Mouse (Mus musculus): Measurements from ENCODE around the gene Cd101. TPM values are rescaled to one million over a fixed set of nuclear protein-coding genes. Genes with fewer than 3 reads are reported as not detected.

The Cd101 gene
- polyA plus RNA-seq, 1 experiment from 2014 or later, result 0.06 TPM

Other genes starting within 250 kb of the Cd101 start
- gene Vtcn1, start 204.1 kb downstream of the Cd101 start, polyA plus RNA-seq (2016; fragmentation: Nextera tagmentation; extraction: Ambion mirVana), result 0.05 TPM in 1 of 2 replicates, not detected in the other
- gene Trim45, start 107.4 kb downstream of the Cd101 start, polyA plus RNA-seq (2016; fragmentation: Nextera tagmentation; extraction: Ambion mirVana), result 5.3 and 6.1 TPM in 2 replicates
- gene Ttf2, start 59.9 kb downstream of the Cd101 start, polyA plus RNA-seq (2016; fragmentation: Nextera tagmentation; extraction: Ambion mirVana), result 29.3 and 30.1 TPM in 2 replicates
- 1.9 TPM in 2 replicates for gene Ptgfrn, start 80.7 kb upstream of the Cd101 start, polyA plus RNA-seq (2016; fragmentation: Nextera tagmentation; extraction: Ambion mirVana)